Mouse (Mus musculus) C2C12 (cell line): ENCODE data around the gene Plcb4.
A peak's percentile ranks its signal among the peaks of the same experiment; 100 is the strongest.

ENCODE experiments used
- CEBPB ChIP-seq: IDR thresholded peaks from one replicate; pipeline ENCODE4 v1.6.1; 2011; ENCODE audit warnings: low read depth, mild to moderate bottlenecking, control low read depth, moderate library complexity
- CTCF ChIP-seq: IDR thresholded peaks from one replicate; pipeline ENCODE4 v1.5.1; 2011; ENCODE audit not compliant: control insufficient read depth, insufficient read depth, insufficient read length
- FOSL1 ChIP-seq: IDR thresholded peaks from one replicate; pipeline ENCODE4 v1.8.0; 2011; ENCODE audit warnings: mild to moderate bottlenecking, low read length; ENCODE audit not compliant: poor library complexity, insufficient read depth, severe bottlenecking
- MAX ChIP-seq: IDR thresholded peaks from one replicate; pipeline ENCODE4 v1.6.1; 2011; ENCODE audit warnings: mild to moderate bottlenecking, control low read depth
- MYOD1 ChIP-seq: IDR thresholded peaks from one replicate; pipeline ENCODE4 v1.6.1; 2011; ENCODE audit warnings: low read depth; ENCODE audit not compliant: control insufficient read depth, insufficient read length
- USF1 ChIP-seq: IDR thresholded peaks from one replicate; pipeline ENCODE4 v1.6.1; 2011; ENCODE audit warnings: low read depth, mild to moderate bottlenecking, control low read depth, moderate library complexity

DNA sequence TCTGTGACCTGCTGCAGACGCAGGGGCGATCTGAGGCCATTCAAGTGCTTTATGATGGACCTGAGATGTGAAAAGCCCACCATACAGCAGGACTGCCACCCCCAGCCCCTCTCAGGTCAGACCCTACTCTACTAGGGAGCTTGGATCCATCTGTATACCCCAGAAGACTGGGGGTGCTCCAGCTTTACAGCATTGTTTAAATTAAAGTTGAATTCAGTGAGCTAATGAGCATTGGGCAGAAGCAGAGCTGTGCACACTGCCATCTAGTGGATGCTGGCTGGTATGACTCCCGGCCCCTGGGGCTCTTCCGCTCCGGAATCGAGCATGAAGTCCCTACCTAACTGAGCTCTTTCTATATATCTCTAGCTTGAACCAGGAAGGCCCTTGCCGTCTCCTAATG is 298.9 kb downstream of the Plcb4 start:
- TF ChIP-seq CTCF (peak; percentile 77), USF1 (no peak), MYOD1 (no peak), FOSL1 (no peak), MAX (no peak), CEBPB (no peak)
